Mouse (Mus musculus): ENCODE measurements around the gene Fhl3.
"Not testable (repeated sequence)": the region's sequence is repeated elsewhere in the genome, so short reads cannot be mapped to it uniquely, and the experiment has no call there.

The Fhl3 gene

GRCm38 (mm10) chr4:124683474-124683873 is 17.0 kb upstream of the Fhl3 start:
- DNase-seq (ENCODE audit: low read depth, low spot score): no peak

- no peak for DNase-seq (ENCODE audit: low read depth, low spot score)
Observed at GRCm38 (mm10) chr4:124685004-124685403, 15.5 kb upstream of the Fhl3 start.

- no peak for DNase-seq (ENCODE audit: low read depth, low spot score)
Observed at GRCm38 (mm10) chr4:124685453-124685852, 15.0 kb upstream of the Fhl3 start.

- DNase-seq (ENCODE audit: low read depth, low spot score): no peak
Observed at GRCm38 (mm10) chr4:124685897-124686402, 14.6 kb upstream of the Fhl3 start.

GRCm38 (mm10) chr4:124691455-124691854 is 9.0 kb upstream of the Fhl3 start:
- no peak for DNase-seq (ENCODE audit: low read depth, low spot score)

GRCm38 (mm10) chr4:124692416-124692861 is 8.1 kb upstream of the Fhl3 start:
- DNase-seq (ENCODE audit: low read depth, low spot score): no peak

GRCm38 (mm10) chr4:124693135-124693894 is 7.2 kb upstream of the Fhl3 start, which contains the start of gene Utp11:
Gene Utp11 (minus strand): TSS chr4:124693600.
- DNase-seq (ENCODE audit: low read depth, low spot score): peak; percentile 92

GRCm38 (mm10) chr4:124694572-124694971 is 5.9 kb upstream of the Fhl3 start:
- no peak for DNase-seq (ENCODE audit: low read depth, low spot score)

- peak; percentile 48 for DNase-seq (ENCODE audit: low read depth, low spot score)
Observed at GRCm38 (mm10) chr4:124695786-124696516, 4.5 kb upstream of the Fhl3 start.

- DNase-seq (ENCODE audit: low read depth, low spot score): no peak
Observed at GRCm38 (mm10) chr4:124699791-124700190, 710 bp upstream of the Fhl3 start.

GRCm38 (mm10) chr4:124701052-124701845 is 748 bp downstream of the Fhl3 start:
- DNase-seq (ENCODE audit: low read depth, low spot score): peak; percentile 58

GRCm38 (mm10) chr4:124701916-124702315 is 1.4 kb downstream of the Fhl3 start:
- no peak for DNase-seq (ENCODE audit: low read depth, low spot score)

- DNase-seq (ENCODE audit: low read depth, low spot score): peak; percentile 42
Observed at GRCm38 (mm10) chr4:124703406-124703805, 2.9 kb downstream of the Fhl3 start.

- DNase-seq (ENCODE audit: low read depth, low spot score): peak; percentile 78
Observed at GRCm38 (mm10) chr4:124703881-124704796, 3.6 kb downstream of the Fhl3 start.

- peak; percentile 25 for DNase-seq (ENCODE audit: low read depth, low spot score)
Observed at GRCm38 (mm10) chr4:124704797-124705474, 4.4 kb downstream of the Fhl3 start.

GRCm38 (mm10) chr4:124705661-124706269 is 5.3 kb downstream of the Fhl3 start:
- no peak for DNase-seq (ENCODE audit: low read depth, low spot score)

- DNase-seq (ENCODE audit: low read depth, low spot score): not testable (repeated sequence)
Observed at GRCm38 (mm10) chr4:124707381-124708199, 7.1 kb downstream of the Fhl3 start.

- DNase-seq (ENCODE audit: low read depth, low spot score): not testable (repeated sequence)
Observed at GRCm38 (mm10) chr4:124708200-124708517, 7.7 kb downstream of the Fhl3 start.
